Mouse (Mus musculus) thymus, adult 2 months (tissue): ENCODE data around the gene Ntrk2.

ENCODE experiments used
- CTCF ChIP-seq: fragments of 200-500 bp; IDR thresholded peaks from 2 replicates; pipeline ENCODE4 v1.5.1; 2012; ENCODE audit warnings: mild to moderate bottlenecking, control low read depth, low read length, moderate library complexity, borderline replicate concordance; ENCODE audit not compliant: control insufficient read depth, poor library complexity, insufficient read depth; ENCODE audit errors: extremely low read depth
- POLR2A ChIP-seq: fragments of 200-500 bp; IDR thresholded peaks from 2 replicates; pipeline ENCODE4 v1.6.1; 2012; ENCODE audit warnings: mild to moderate bottlenecking, low read length, control low read depth, moderate library complexity; ENCODE audit not compliant: control insufficient read depth, poor library complexity, insufficient read depth; ENCODE audit errors: extremely low read depth

DNA sequence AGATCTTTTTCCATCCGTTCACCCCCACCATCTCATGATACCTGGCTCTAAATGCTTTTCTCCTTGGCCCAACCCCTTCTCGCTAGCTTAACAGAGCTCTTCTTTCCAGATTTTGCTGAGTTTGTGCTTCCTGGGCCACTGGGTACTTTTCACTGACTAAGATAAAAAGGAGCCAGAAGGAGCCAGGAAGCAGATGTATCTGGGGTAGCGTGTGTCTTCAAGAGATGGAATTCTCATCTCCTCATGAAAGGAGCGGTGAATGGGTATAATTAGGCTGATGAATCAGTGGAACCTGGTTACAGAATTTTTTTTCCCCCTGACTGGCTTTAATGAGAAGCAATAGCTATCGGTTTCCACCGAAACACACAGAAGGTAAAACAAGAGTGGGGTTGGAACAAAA, 198.2 kb downstream of the Ntrk2 start:
- TF ChIP-seq POLR2A (no peak), CTCF (no peak)
